9 mouse cellular contexts compared by ENCODE assay signal in the genomic region with DNA sequence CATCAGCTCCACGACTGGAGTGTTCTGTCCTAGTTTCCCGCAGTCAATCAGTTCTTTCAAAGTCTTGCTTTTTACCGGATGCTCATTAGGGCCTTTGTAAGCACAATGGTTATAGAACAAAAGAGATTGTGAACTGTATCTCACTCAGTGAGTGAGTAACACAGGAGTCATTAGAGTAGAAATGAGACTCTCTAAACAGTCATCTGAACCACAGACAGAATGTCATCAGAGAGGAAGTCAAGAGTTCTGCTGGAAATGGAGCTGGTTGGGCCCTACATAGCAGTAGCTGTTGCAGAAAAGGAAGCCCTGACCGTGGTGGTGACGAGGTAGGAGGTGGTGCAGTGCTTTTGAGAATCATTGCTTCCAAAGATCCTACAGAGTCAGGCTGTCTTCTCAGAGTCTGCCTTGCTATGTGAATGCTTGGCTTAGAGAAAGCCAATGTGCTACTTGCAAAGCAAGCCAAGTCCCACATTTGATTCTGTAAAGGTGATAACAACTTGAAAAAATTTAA. TPM values are rescaled to one million over a fixed set of nuclear protein-coding genes. Genes with fewer than 3 reads are reported as not detected.
DNase-seq lines count a peak whose midpoint lies in the region; ATAC-seq and TF ChIP-seq lines count a peak whose summit lies in the region.
"Had no signal": no experiment of that assay in that cellular context is flagged by ENCODE, and none has a peak within 500 bp of the region (broad histone marks: within the 10 kb centered on the region; RNA-seq: fewer than 3 reads in every experiment).

No protein-coding gene starts in this region.

- DNase-seq in forebrain, embryonic 14.5 days (ENCODE audit: low spot score): peak; percentile 61
- DNase-seq in forebrain, embryonic 10.5 days (ENCODE audit: extremely low spot score, low spot score): no peak
- no peak for DNase-seq in liver, embryonic 11.5 days (ENCODE audit: low spot score)
- DNase-seq in retina, embryonic 14.5 days (ENCODE audit: low spot score): peak; percentile 79
- DNase-seq in cerebellum, adult 2 months: no peak
- no peak for DNase-seq in left cerebral cortex, adult 18-20 months (ENCODE audit: low spot score in 2 of 2)
- DNase-seq: midbrain, embryonic 14.5 days had no signal

- H3K9me3 ChIP-seq in forebrain, embryonic 14.5 days (replicated peaks; ENCODE audit: control insufficient read depth, low read length): no peaks in the 10 kb centered on the region
- H3K9me3 ChIP-seq in forebrain, embryonic 10.5 days: no peaks in the 10 kb centered on the region
- H3K9me3 ChIP-seq in liver, embryonic 16.5 days (replicated peaks; ENCODE audit: control insufficient read depth, low read length): no peaks in the 10 kb centered on the region
- no peaks in the 10 kb centered on the region for H3K9me3 ChIP-seq in liver, embryonic 11.5 days (ENCODE audit: control insufficient read depth, low read length)

- H3K4me3 ChIP-seq in forebrain, embryonic 14.5 days (ENCODE audit: low read depth, low read length): no peak overlapping the region
- H3K4me3 ChIP-seq in forebrain, embryonic 10.5 days: no peak overlapping the region
- H3K4me3 ChIP-seq in liver, embryonic 16.5 days (ENCODE audit: low read depth, low read length): no peak overlapping the region
- H3K4me3 ChIP-seq in liver, embryonic 11.5 days (ENCODE audit: low read depth, low read length): no peak overlapping the region
- no peak overlapping the region for H3K4me3 ChIP-seq in brown adipose tissue, adult 24 weeks (ENCODE audit: insufficient read depth, low read depth, low read length)
- H3K4me3 ChIP-seq in cerebellum, adult 2 months (replicated peaks; ENCODE audit: insufficient read depth, low read depth, low read length): no peak overlapping the region

- ATAC-seq in forebrain, embryonic 14.5 days: peak; percentile 37; the same call in 1 of the 2 replicates
- ATAC-seq in liver, embryonic 16.5 days (ENCODE audit: low read depth): 0 out of 2 replicates have a peak, but pooled peaks have one; percentile 27
- no peak for ATAC-seq in liver, embryonic 11.5 days (replicated peaks; ENCODE audit: low FRiP score)

- TF ChIP-seq POLR2A in cerebellum, adult 2 months (IDR thresholded peaks at IDR 0.05; ENCODE audit: borderline replicate concordance, insufficient read depth, low read length): no peak

- no peak for TF ChIP-seq CTCF in cerebellum, adult 2 months (IDR thresholded peaks at IDR 0.05; ENCODE audit: borderline replicate concordance, insufficient read depth, low read depth, low read length)

- WGBS in forebrain, embryonic 14.5 days: 15% methylated on average over 5 of the region's 5 CpGs
- 51% methylated on average over 5 of the region's 5 CpGs for WGBS in forebrain, embryonic 10.5 days
- 32% methylated on average over 5 of the region's 5 CpGs for whole genome bisulfite sequencing in liver, embryonic 16.5 days (ENCODE audit: insufficient replicate concordance)
- WGBS in liver, embryonic 11.5 days: 69% methylated on average over 5 of the region's 5 CpGs
- 54% methylated on average over 5 of the region's 5 CpGs for WGBS in cerebellum, adult 2 months

- H3K9ac ChIP-seq in forebrain, embryonic 14.5 days (ENCODE audit: low read length): no peak overlapping the region
- H3K9ac ChIP-seq in liver, embryonic 16.5 days (ENCODE audit: low read depth, low read length): no peak overlapping the region
- no peak overlapping the region for H3K9ac ChIP-seq in liver, embryonic 11.5 days (ENCODE audit: low read depth, low read length)

- H3K27me3 ChIP-seq in forebrain, embryonic 14.5 days (replicated peaks; ENCODE audit: control insufficient read depth, insufficient read depth, low read length): no peaks in the 10 kb centered on the region
- H3K27me3 ChIP-seq in forebrain, embryonic 10.5 days (ENCODE audit: poor library complexity, severe bottlenecking): peaks cover 57% of the 10 kb centered on the region
- no peaks in the 10 kb centered on the region for H3K27me3 ChIP-seq in liver, embryonic 16.5 days (ENCODE audit: control insufficient read depth, insufficient read depth, low read depth, low read length)
- no peaks in the 10 kb centered on the region for H3K27me3 ChIP-seq in liver, embryonic 11.5 days (replicated peaks; ENCODE audit: control insufficient read depth, insufficient read depth, low read length)
- no peaks in the 10 kb centered on the region for H3K27me3 ChIP-seq in cerebellum, adult 2 months (ENCODE audit: control insufficient read depth, insufficient read depth, low read length)

- H3K27ac ChIP-seq in forebrain, embryonic 14.5 days (ENCODE audit: low read depth, low read length): no peak overlapping the region; the same call in 1 of the 2 replicates
- no peak overlapping the region for H3K27ac ChIP-seq in forebrain, embryonic 10.5 days
- H3K27ac ChIP-seq in liver, embryonic 16.5 days (ENCODE audit: low read length): peak overlapping the region; percentile 73
- no peak overlapping the region for H3K27ac ChIP-seq in liver, embryonic 11.5 days (ENCODE audit: low read depth, low read length)
- peak overlapping the region; percentile 44 for H3K27ac ChIP-seq in brown adipose tissue, adult 24 weeks (replicated peaks; ENCODE audit: low read depth, low read length)
- no peak overlapping the region for H3K27ac ChIP-seq in cerebellum, adult 2 months (ENCODE audit: insufficient read depth, low read length)

- no peaks in the 10 kb centered on the region for H3K36me3 ChIP-seq in forebrain, embryonic 14.5 days (ENCODE audit: control insufficient read depth, insufficient read depth, low read length)
- no peaks in the 10 kb centered on the region for H3K36me3 ChIP-seq in forebrain, embryonic 10.5 days (replicated peaks)
- H3K36me3 ChIP-seq in liver, embryonic 16.5 days (ENCODE audit: control insufficient read depth, insufficient read depth): no peaks in the 10 kb centered on the region
- H3K36me3 ChIP-seq in liver, embryonic 11.5 days (ENCODE audit: control insufficient read depth, insufficient read depth, low read length): no peaks in the 10 kb centered on the region

- H3K4me1 ChIP-seq in forebrain, embryonic 14.5 days (ENCODE audit: control insufficient read depth, insufficient read depth, low read length): peaks cover 11% of the 10 kb centered on the region; the same call in 1 of the 2 replicates
- H3K4me1 ChIP-seq in forebrain, embryonic 10.5 days: peaks cover 9% of the 10 kb centered on the region
- H3K4me1 ChIP-seq in liver, embryonic 16.5 days (ENCODE audit: control insufficient read depth, low read depth, low read length): no peaks in the 10 kb centered on the region; the same call in 1 of the 2 replicates
- H3K4me1 ChIP-seq in liver, embryonic 11.5 days (replicated peaks; ENCODE audit: control insufficient read depth, insufficient read depth, low read length): no peaks in the 10 kb centered on the region
- H3K4me1 ChIP-seq in brown adipose tissue, adult 24 weeks (ENCODE audit: control insufficient read depth, insufficient read depth, insufficient read length, low read length): peaks cover 9% of the 10 kb centered on the region
- peaks cover under 1% of the 10 kb centered on the region for H3K4me1 ChIP-seq in cerebellum, adult 2 months (ENCODE audit: control insufficient read depth, insufficient read depth, low read length)

- H3K4me2 ChIP-seq in forebrain, embryonic 14.5 days (ENCODE audit: low read length): no peak overlapping the region
- no peak overlapping the region for H3K4me2 ChIP-seq in liver, embryonic 16.5 days (ENCODE audit: low read depth, low read length)
- no peak overlapping the region for H3K4me2 ChIP-seq in liver, embryonic 11.5 days

RNA-seq across cellular contexts. Expression of gene Psma1, which starts 40.5 kb away (rescaled TPM):
- polyA plus RNA-seq in forebrain, embryonic 14.5 days (2014; fragmentation: Nextera tagmentation; extraction: Ambion mirVana): 450 and 469 TPM in 2 replicates
- polyA plus RNA-seq in forebrain, embryonic 10.5 days (2016; fragmentation: Nextera tagmentation; extraction: Ambion mirVana): 514 and 531 TPM in 2 replicates
- polyA plus RNA-seq in liver, embryonic 16.5 days (2015; fragmentation: Nextera tagmentation; extraction: Ambion mirVana): 209 and 228 TPM in 2 replicates
- 457 and 496 TPM in 2 replicates for polyA plus RNA-seq in liver, embryonic 11.5 days (2014; fragmentation: Nextera tagmentation; extraction: Ambion mirVana)
- 218 and 228 TPM in 2 replicates for polyA plus RNA-seq in brown adipose tissue, adult 24 weeks (2012; ENCODE audit: insufficient read depth, insufficient read length, missing spikeins)
- polyA plus RNA-seq in cerebellum, adult 2 months (2012; rRNA removed): 177 and 179 TPM in 2 replicates
- 100 to 1,000 TPM; 107 to 109 TPM for total RNA-seq in left cerebral cortex, adult 18-20 months (2021)

Comparison
In these comparisons a context has a peak if more than half of its experiments do, and no peak if none do; other contexts are left out.
1. DNase-seq: peak in forebrain, embryonic 14.5 days (single experiment) and retina, embryonic 14.5 days (single experiment); none in forebrain, embryonic 10.5 days (single experiment), liver, embryonic 11.5 days (single experiment), cerebellum, adult 2 months (0 of 2) and left cerebral cortex, adult 18-20 months (0 of 2).
2. H3K27ac ChIP-seq: peak in liver, embryonic 16.5 days (single experiment) and brown adipose tissue, adult 24 weeks (single experiment); none in forebrain, embryonic 14.5 days (single experiment), forebrain, embryonic 10.5 days (single experiment), liver, embryonic 11.5 days (single experiment) and cerebellum, adult 2 months (single experiment).